In the genomic region with DNA sequence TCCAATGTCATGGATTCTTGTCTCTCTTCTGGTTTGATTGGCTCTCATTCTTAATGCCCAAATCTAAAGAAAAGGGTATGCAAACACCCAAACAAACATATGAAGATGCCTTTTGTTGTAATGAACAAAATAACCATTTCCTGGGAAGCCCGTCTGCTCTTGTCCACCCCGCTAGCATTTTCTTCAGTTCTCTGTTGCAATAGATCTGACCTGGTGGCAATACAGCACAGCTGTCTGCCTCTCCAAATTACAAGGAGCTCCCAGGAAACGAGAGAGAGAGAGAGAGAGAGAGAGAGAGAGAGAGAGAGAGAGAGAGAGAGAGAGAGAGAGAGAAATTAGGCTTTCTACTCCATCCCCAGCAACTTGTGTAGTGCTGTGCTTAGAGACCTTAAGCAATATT, we compare ENCODE assay signal across 20 mouse cellular contexts. TPM values are rescaled to one million over a fixed set of nuclear protein-coding genes. Genes with fewer than 3 reads are reported as not detected.
DNase-seq lines count a peak whose midpoint lies in the region; ATAC-seq and TF ChIP-seq lines count a peak whose summit lies in the region.
"Had no signal": no experiment of that assay in that cellular context is flagged by ENCODE, and none has a peak within 500 bp of the region (broad histone marks: within the 10 kb centered on the region; RNA-seq: fewer than 3 reads in every experiment).

No protein-coding gene starts in this region.

- H3K4me2 ChIP-seq in forebrain, postnatal 0 days (ENCODE audit: low read depth): no peak overlapping the region
- no peak overlapping the region for H3K4me2 ChIP-seq in hindbrain, embryonic 14.5 days (replicated peaks)
- no peak overlapping the region for H3K4me2 ChIP-seq in midbrain, postnatal 0 days (ENCODE audit: low read depth, low read length, poor library complexity, severe bottlenecking)
- H3K4me2 ChIP-seq: liver, embryonic 11.5 days; stomach, embryonic 15.5 days had no signal

- H3K4me3 ChIP-seq in forebrain, embryonic 10.5 days: no peak overlapping the region
- no peak overlapping the region for H3K4me3 ChIP-seq in forebrain, postnatal 0 days (ENCODE audit: low read depth, low read length)
- H3K4me3 ChIP-seq in hindbrain, embryonic 14.5 days (replicated peaks; ENCODE audit: low read length): no peak overlapping the region
- no peak overlapping the region for H3K4me3 ChIP-seq in midbrain, postnatal 0 days (ENCODE audit: low read depth, low read length)
- H3K4me3 ChIP-seq: megakaryocyte, embryonic 14.5 days; myocyte; stomach, embryonic 15.5 days had no signal

- no peaks in the 10 kb centered on the region for H3K27me3 ChIP-seq in forebrain, embryonic 10.5 days (ENCODE audit: poor library complexity, severe bottlenecking)
- H3K27me3 ChIP-seq in forebrain, postnatal 0 days (ENCODE audit: insufficient read depth, low read length): no peaks in the 10 kb centered on the region
- no peaks in the 10 kb centered on the region for H3K27me3 ChIP-seq in hindbrain, embryonic 14.5 days (ENCODE audit: control insufficient read depth, insufficient read depth, low read length)
- H3K27me3 ChIP-seq in midbrain, postnatal 0 days (ENCODE audit: insufficient read depth, low read length): no peaks in the 10 kb centered on the region
- H3K27me3 ChIP-seq: megakaryocyte, embryonic 14.5 days; stomach, embryonic 15.5 days had no signal

- ATAC-seq in forebrain, postnatal 0 days: no peak
- ATAC-seq in hindbrain, embryonic 14.5 days (ENCODE audit: low FRiP score): no peak
- ATAC-seq in midbrain, postnatal 0 days (ENCODE audit: low FRiP score): no peak

- DNase-seq in forebrain, embryonic 10.5 days (ENCODE audit: extremely low spot score, low spot score): no peak
- no peak for DNase-seq in forebrain, postnatal 0 days
- peak; percentile 9 for DNase-seq in lung, postnatal 10 days
- DNase-seq in lung, postnatal 36 days: no peak
- no peak for DNase-seq in hindbrain, embryonic 14.5 days (ENCODE audit: low spot score)
- no peak for DNase-seq in midbrain, postnatal 0 days (ENCODE audit: low spot score)
- DNase-seq in right cerebral cortex, adult 18-20 months: no peak
- DNase-seq in adipocyte (ENCODE audit: low spot score): no peak
- DNase-seq: adrenal gland, postnatal 10 days; cerebellum, adult 9-10 months; gastrocnemius, postnatal 14 days; kidney, adult 11 months; lung, adult 18-20 months; right cerebral cortex, postnatal 14 days; thymus, adult 18-20 months; thymus, postnatal 4 days had no signal

- TF ChIP-seq CTCF in forebrain, postnatal 0 days (IDR thresholded peaks at IDR 0.05; ENCODE audit: low read depth): no peak
- no peak for TF ChIP-seq CTCF in midbrain, postnatal 0 days (IDR thresholded peaks at IDR 0.05)

- 73% methylated on average over 3 of the region's 3 CpGs for WGBS in forebrain, embryonic 10.5 days
- 39% methylated on average over 3 of the region's 3 CpGs for WGBS in forebrain, postnatal 0 days
- WGBS in hindbrain, embryonic 14.5 days: 9% methylated on average over 3 of the region's 3 CpGs
- 30% methylated on average over 3 of the region's 3 CpGs for WGBS in midbrain, postnatal 0 days

- no peaks in the 10 kb centered on the region for H3K9me3 ChIP-seq in forebrain, embryonic 10.5 days
- no peaks in the 10 kb centered on the region for H3K9me3 ChIP-seq in forebrain, postnatal 0 days (ENCODE audit: low read length)
- H3K9me3 ChIP-seq in hindbrain, embryonic 14.5 days (ENCODE audit: control insufficient read depth, low read length): no peaks in the 10 kb centered on the region
- no peaks in the 10 kb centered on the region for H3K9me3 ChIP-seq in midbrain, postnatal 0 days (ENCODE audit: low read length)
- H3K9me3 ChIP-seq: megakaryocyte, embryonic 14.5 days; stomach, embryonic 15.5 days had no signal

- H3K27ac ChIP-seq in forebrain, embryonic 10.5 days: peak overlapping the region; percentile 58; the same call in 1 of the 2 replicates
- no peak overlapping the region for H3K27ac ChIP-seq in forebrain, postnatal 0 days (ENCODE audit: low read depth, low read length)
- H3K27ac ChIP-seq in hindbrain, embryonic 14.5 days: peak overlapping the region; percentile 80
- peak overlapping the region; percentile 38; the same call in 1 of the 2 replicates for H3K27ac ChIP-seq in midbrain, postnatal 0 days (ENCODE audit: low read depth, low read length)
- H3K27ac ChIP-seq: stomach, embryonic 15.5 days had no signal

- H3K36me3 ChIP-seq in forebrain, embryonic 10.5 days (replicated peaks): no peaks in the 10 kb centered on the region
- H3K36me3 ChIP-seq in forebrain, postnatal 0 days (ENCODE audit: insufficient read depth): no peaks in the 10 kb centered on the region
- no peaks in the 10 kb centered on the region for H3K36me3 ChIP-seq in hindbrain, embryonic 14.5 days (replicated peaks; ENCODE audit: control insufficient read depth, insufficient read depth)
- no peaks in the 10 kb centered on the region for H3K36me3 ChIP-seq in midbrain, postnatal 0 days (ENCODE audit: insufficient read depth, low read length)
- H3K36me3 ChIP-seq: stomach, embryonic 15.5 days had no signal

- peaks cover 38% of the 10 kb centered on the region for H3K4me1 ChIP-seq in forebrain, embryonic 10.5 days
- H3K4me1 ChIP-seq in forebrain, postnatal 0 days (ENCODE audit: insufficient read depth): peaks cover 4% of the 10 kb centered on the region; the same call in 1 of the 2 replicates
- H3K4me1 ChIP-seq in hindbrain, embryonic 14.5 days (replicated peaks; ENCODE audit: control insufficient read depth, insufficient read depth, low read length): peaks cover 57% of the 10 kb centered on the region
- H3K4me1 ChIP-seq in midbrain, postnatal 0 days (ENCODE audit: insufficient read depth, low read length): peaks cover 21% of the 10 kb centered on the region
- H3K4me1 ChIP-seq: stomach, embryonic 15.5 days had no signal

- H3K9ac ChIP-seq in forebrain, postnatal 0 days: no peak overlapping the region
- no peak overlapping the region for H3K9ac ChIP-seq in hindbrain, embryonic 14.5 days
- no peak overlapping the region; the same call in 1 of the 2 replicates for H3K9ac ChIP-seq in midbrain, postnatal 0 days (replicated peaks; ENCODE audit: low read length, poor library complexity, severe bottlenecking)
- H3K9ac ChIP-seq: stomach, embryonic 15.5 days had no signal

RNA-seq across cellular contexts. Expression of gene Rtn1, which starts 42.1 kb away (rescaled TPM):
- 45.4 and 72.9 TPM in 2 replicates for polyA plus RNA-seq in forebrain, embryonic 10.5 days (2016; fragmentation: Nextera tagmentation; extraction: Ambion mirVana)
- 1,286 and 1,411 TPM in 2 replicates for total RNA-seq in forebrain, postnatal 0 days (2014; rRNA removed)
- 2,997 and 3,605 TPM in 2 replicates for polyA plus RNA-seq in forebrain, postnatal 0 days (2015; fragmentation: Nextera tagmentation; extraction: Ambion mirVana)
- polyA plus RNA-seq in hindbrain, embryonic 14.5 days (2014; fragmentation: Nextera tagmentation; extraction: Ambion mirVana): 2,853 and 2,859 TPM in 2 replicates
- total RNA-seq in midbrain, postnatal 0 days (2014; rRNA removed): 1,958 and 2,696 TPM in 2 replicates
- 3,970 and 4,135 TPM in 2 replicates for polyA plus RNA-seq in midbrain, postnatal 0 days (2015; fragmentation: Nextera tagmentation; extraction: Ambion mirVana)
- polyA plus RNA-seq: myocyte had no signal

Comparison
In these comparisons a context has a peak if more than half of its experiments do, and no peak if none do; other contexts are left out.
1. RNA of gene Rtn1, which starts 42.1 kb away (polyA plus RNA-seq): 3,970 to 4,135 TPM in midbrain, postnatal 0 days, 2,997 to 3,605 TPM in forebrain, postnatal 0 days and 2,853 to 2,859 TPM in hindbrain, embryonic 14.5 days; 45.4 to 72.9 TPM in forebrain, embryonic 10.5 days; every median in the first group is over 10 times any median in the second.